Mouse (Mus musculus) midbrain, embryonic 10.5 days (tissue): ENCODE data around the gene Rnf115. TPM values are rescaled to one million over a fixed set of nuclear protein-coding genes. Genes with fewer than 3 reads are reported as not detected.

Experiments used
- DNase-seq: peaks from one replicate; pipeline ENCODE4 v3.0.0-alpha.2; 2017; ENCODE audit warnings: low spot score
- H3K27ac ChIP-seq: fragments of 300-500 bp; sonication (generic); replicated peaks from 2 replicates; pipeline ENCODE4 v1.5.1; 2016; ENCODE audit warnings: mild to moderate bottlenecking
- H3K27me3 ChIP-seq: fragments of 300-500 bp; sonication (generic); 2 replicates; pipeline ENCODE4 v1.6.1; 2016; ENCODE audit warnings: low read depth, mild to moderate bottlenecking; ENCODE audit not compliant: poor library complexity, severe bottlenecking
- H3K36me3 ChIP-seq: fragments of 300-500 bp; sonication (generic); 2 replicates; pipeline ENCODE4 v1.6.1; 2016; ENCODE audit warnings: mild to moderate bottlenecking, moderate library complexity
- H3K4me1 ChIP-seq: fragments of 300-500 bp; sonication (generic); 2 replicates; pipeline ENCODE4 v1.6.1; 2016
- H3K4me3 ChIP-seq: fragments of 300-500 bp; sonication (generic); 2 replicates; pipeline ENCODE4 v1.5.1; 2016; ENCODE audit warnings: mild to moderate bottlenecking, moderate library complexity
- H3K9me3 ChIP-seq: fragments of 300-500 bp; sonication (generic); replicated peaks from 2 replicates; pipeline ENCODE4 v1.6.1; 2016; ENCODE audit warnings: mild to moderate bottlenecking
- WGBS: fragments of 180-500 bp; shearing (Covaris S2); methylation state at CpG from one replicate; pipeline ENCODE4 v1.1.7; 2016; 5-methylcytosine and 5-hydroxymethylcytosine counted together
- polyA plus RNA-seq: library from polyadenylated mRNA; unstranded; fragments of >200 nt; fragmentation: Nextera tagmentation; extraction: Ambion mirVana; gene quantifications from 2 replicates; pipeline ENCODE4 v1.2.1, GENCODE M21; 2016

Gene Rnf115
- polyA plus RNA-seq, 1 experiment from 2014 or later = 73.5 TPM

GRCm38 (mm10) chr3:96829856-96830255 is 102.4 kb downstream of the Rnf115 start:
- no peaks in the 10 kb centered on the region for H3K36me3 ChIP-seq
- no peaks in the 10 kb centered on the region for H3K27me3 ChIP-seq
- whole genome bisulfite sequencing = 78% methylated on average over 10 of the region's 10 CpGs
- H3K4me3 ChIP-seq = no peak overlapping the region
- peak overlapping the region; percentile 13; the same call in 1 of the 2 replicates for H3K27ac ChIP-seq
- no peaks in the 10 kb centered on the region for H3K9me3 ChIP-seq
- peaks cover 26% of the 10 kb centered on the region for H3K4me1 ChIP-seq
- no peak for DNase-seq

DNA sequence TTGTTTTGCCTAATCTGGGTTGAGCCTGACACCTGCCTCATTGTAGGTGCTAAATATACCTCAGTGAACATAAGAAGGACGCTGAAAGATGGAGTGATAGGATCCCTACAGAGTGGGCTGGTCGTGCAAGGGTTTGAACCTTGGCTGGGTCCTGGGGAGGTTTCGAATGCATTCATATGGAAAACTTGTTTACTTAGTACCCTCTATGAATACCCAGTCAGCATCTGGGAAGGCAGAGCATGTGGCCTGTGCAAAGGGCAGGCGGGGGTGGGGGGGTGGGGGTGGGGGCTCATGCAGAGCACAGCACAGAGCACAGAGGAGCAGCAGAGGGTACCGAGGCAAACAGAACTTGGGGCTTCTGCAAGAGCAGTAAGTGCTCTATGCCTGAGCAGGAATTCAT is 105.5 kb downstream of the Rnf115 start:
- Histone ChIP-seq H3K4me3 (no peak overlapping the region), H3K36me3 (no peaks in the 10 kb centered on the region), H3K27ac (0 out of 2 replicates have a peak overlapping the region, but pooled peaks have one; percentile 34), H3K4me1 (peaks cover 19% of the 10 kb centered on the region), H3K9me3 (no peaks in the 10 kb centered on the region), H3K27me3 (no peaks in the 10 kb centered on the region)
- 33% methylated on average over 5 of the region's 5 CpGs for WGBS
- DNase-seq = no peak

GRCm38 (mm10) chr3:96834587-96835348 is 107.3 kb downstream of the Rnf115 start:
- 86% methylated on average over 7 of the region's 7 CpGs for WGBS
- DNase-seq = no peak
- H3K4me3 ChIP-seq = no peak overlapping the region

GRCm38 (mm10) chr3:96836414-96836813 is 109.0 kb downstream of the Rnf115 start:
- 78% methylated on average over 2 of the region's 2 CpGs for WGBS
- Histone ChIP-seq H3K4me1 (peaks cover 8% of the 10 kb centered on the region), H3K27ac (no peak overlapping the region), H3K36me3 (no peaks in the 10 kb centered on the region), H3K4me3 (no peak overlapping the region), H3K9me3 (no peaks in the 10 kb centered on the region), H3K27me3 (no peaks in the 10 kb centered on the region)
- no peak for DNase-seq

More at GRCm38 (mm10) chr3:96834587-96835348, 107.3 kb downstream of the Rnf115 start:
- no peaks in the 10 kb centered on the region for H3K27me3 ChIP-seq
- H3K36me3 ChIP-seq = no peaks in the 10 kb centered on the region
- no peak overlapping the region for H3K27ac ChIP-seq
- no peaks in the 10 kb centered on the region for H3K9me3 ChIP-seq
- peaks cover 12% of the 10 kb centered on the region for H3K4me1 ChIP-seq

DNA sequence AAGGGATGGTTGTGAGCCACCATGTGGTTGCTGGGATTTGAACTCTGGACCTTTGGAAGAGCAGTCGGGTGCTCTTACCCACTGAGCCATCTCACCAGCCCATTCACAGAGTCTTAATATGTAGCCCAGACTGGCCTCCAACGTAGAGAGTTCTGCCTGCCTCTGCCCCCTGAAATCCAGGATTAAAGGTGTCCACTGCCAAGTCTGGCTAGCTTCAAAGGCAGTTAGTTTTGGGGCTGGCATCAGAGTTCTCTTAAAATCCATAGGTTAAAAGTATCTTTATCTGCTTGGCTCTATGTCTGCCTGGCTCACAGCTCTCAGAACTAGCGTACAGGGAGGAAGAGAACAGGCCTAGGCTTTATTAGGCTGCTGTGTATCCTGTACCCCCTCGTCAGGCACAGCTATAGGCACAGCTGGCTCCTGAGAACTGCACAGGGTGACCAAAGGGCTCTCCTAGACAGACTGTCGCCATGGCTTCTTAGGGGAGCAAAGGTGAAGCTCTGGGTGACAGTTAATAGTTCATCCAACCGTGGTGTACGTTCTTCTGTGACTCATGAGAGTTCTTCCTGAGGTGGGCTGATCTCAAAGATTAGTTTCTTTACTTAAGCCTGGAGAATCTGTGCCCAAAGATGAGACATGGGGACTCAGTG is 111.7 kb downstream of the Rnf115 start:
- Histone ChIP-seq H3K27me3 (no peaks in the 10 kb centered on the region), H3K4me1 (no peaks in the 10 kb centered on the region), H3K4me3 (no peak overlapping the region), H3K36me3 (no peaks in the 10 kb centered on the region), H3K9me3 (no peaks in the 10 kb centered on the region), H3K27ac (no peak overlapping the region)
- DNase-seq = no peak
- WGBS = 85% methylated on average over 7 of the region's 7 CpGs

Other genes starting within 250 kb of the Rnf115 start
- gene Hfe2, start 202.5 kb upstream of the Rnf115 start, polyA plus RNA-seq = 1.5 and 2.1 TPM in 2 replicates
- gene Txnip, start 169.7 kb upstream of the Rnf115 start, polyA plus RNA-seq = 31.5 and 41.7 TPM in 2 replicates
- gene Gm16253, start 150.7 kb upstream of the Rnf115 start, polyA plus RNA-seq = 0.62 and 1.6 TPM in 2 replicates
- gene Polr3gl, start 133.5 kb upstream of the Rnf115 start, polyA plus RNA-seq = 25.2 and 31.8 TPM in 2 replicates
- gene Ankrd34a, start 131.0 kb upstream of the Rnf115 start, polyA plus RNA-seq = 1.0 and 1.7 TPM in 2 replicates
- gene Lix1l, start 126.5 kb upstream of the Rnf115 start, polyA plus RNA-seq = 5.3 and 5.7 TPM in 2 replicates
- 205 and 215 TPM in 2 replicates for gene Rbm8a, start 97.7 kb upstream of the Rnf115 start, polyA plus RNA-seq
- 38.5 and 40.8 TPM in 2 replicates for gene Pex11b, start 92.3 kb upstream of the Rnf115 start, polyA plus RNA-seq
- 0.15 and 0.21 TPM in 2 replicates for gene Gm42957, start 92.2 kb upstream of the Rnf115 start, polyA plus RNA-seq
- 0.36 and 0.64 TPM in 2 replicates for gene Itga10, start 82.1 kb upstream of the Rnf115 start, polyA plus RNA-seq
- 0.06 and 0.29 TPM in 2 replicates for gene Ankrd35, start 57.5 kb upstream of the Rnf115 start, polyA plus RNA-seq
- gene Pias3, start 31.3 kb upstream of the Rnf115 start, polyA plus RNA-seq = 50.6 and 57.3 TPM in 2 replicates
- gene Nudt17, start 19.1 kb upstream of the Rnf115 start, polyA plus RNA-seq = 16.6 and 20.0 TPM in 2 replicates
- gene Polr3c, start within 50 bp of the Rnf115 start, polyA plus RNA-seq = 44.3 and 47.0 TPM in 2 replicates
- gene Pdzk1, start 101.6 kb downstream of the Rnf115 start, polyA plus RNA-seq = 0.57 and 1.0 TPM in 2 replicates
- 0.10 and 0.22 TPM in 2 replicates for gene Cd160, start 101.7 kb downstream of the Rnf115 start, polyA plus RNA-seq
- 7.2 and 10.1 TPM in 2 replicates for gene Gja5, start 177.0 kb downstream of the Rnf115 start, polyA plus RNA-seq
- 34.6 and 36.7 TPM in 2 replicates for gene Gpr89, start 177.7 kb downstream of the Rnf115 start, polyA plus RNA-seq
- gene Gja8, start 198.4 kb downstream of the Rnf115 start, polyA plus RNA-seq = 0.02 TPM in 2 replicates